Mouse (Mus musculus) ES-E14 (cell line): Measurements from ENCODE around the gene Tnni3.

Source experiments
- HCFC1 ChIP-seq: IDR thresholded peaks from 2 replicates; pipeline ENCODE4 v1.6.1; 2012; ENCODE audit warnings: low read length, inconsistent platforms, borderline replicate concordance; ENCODE audit not compliant: insufficient read depth
- ZNF384 ChIP-seq: IDR thresholded peaks from 2 replicates; pipeline ENCODE4 v1.6.1; 2012; ENCODE audit warnings: low read depth, low read length, inconsistent platforms

DNA sequence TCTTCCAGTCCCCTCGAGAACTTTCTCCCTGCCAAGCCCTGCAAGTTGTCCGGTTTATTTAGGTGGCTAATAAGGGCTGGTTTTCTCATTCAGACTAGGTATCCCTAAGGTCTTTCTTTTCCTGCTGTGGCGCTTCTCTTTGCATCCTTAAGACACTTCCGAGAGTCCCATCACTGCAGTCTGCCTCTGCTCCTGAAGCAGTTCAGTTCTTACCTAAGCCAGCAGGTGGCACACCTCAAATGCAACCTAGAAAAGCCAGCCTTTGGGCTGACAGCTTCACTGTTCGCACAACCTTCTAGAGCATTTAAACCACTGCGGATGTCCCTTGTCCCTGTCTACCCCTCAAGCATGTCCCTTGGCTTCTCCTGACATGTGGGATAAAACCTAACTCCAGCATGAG, 44.4 kb downstream of the Tnni3 start:
- no peak for TF ChIP-seq ZNF384
- no peak for TF ChIP-seq HCFC1
